Mouse (Mus musculus): ENCODE data around the gene Actg2. TPM values are rescaled to one million over a fixed set of nuclear protein-coding genes. Genes with fewer than 3 reads are reported as not detected.

Actg2 gene
- total and polyA plus RNA-seq, 3 experiments = 1.1 to 5.6 (median 1.6) TPM

DNA sequence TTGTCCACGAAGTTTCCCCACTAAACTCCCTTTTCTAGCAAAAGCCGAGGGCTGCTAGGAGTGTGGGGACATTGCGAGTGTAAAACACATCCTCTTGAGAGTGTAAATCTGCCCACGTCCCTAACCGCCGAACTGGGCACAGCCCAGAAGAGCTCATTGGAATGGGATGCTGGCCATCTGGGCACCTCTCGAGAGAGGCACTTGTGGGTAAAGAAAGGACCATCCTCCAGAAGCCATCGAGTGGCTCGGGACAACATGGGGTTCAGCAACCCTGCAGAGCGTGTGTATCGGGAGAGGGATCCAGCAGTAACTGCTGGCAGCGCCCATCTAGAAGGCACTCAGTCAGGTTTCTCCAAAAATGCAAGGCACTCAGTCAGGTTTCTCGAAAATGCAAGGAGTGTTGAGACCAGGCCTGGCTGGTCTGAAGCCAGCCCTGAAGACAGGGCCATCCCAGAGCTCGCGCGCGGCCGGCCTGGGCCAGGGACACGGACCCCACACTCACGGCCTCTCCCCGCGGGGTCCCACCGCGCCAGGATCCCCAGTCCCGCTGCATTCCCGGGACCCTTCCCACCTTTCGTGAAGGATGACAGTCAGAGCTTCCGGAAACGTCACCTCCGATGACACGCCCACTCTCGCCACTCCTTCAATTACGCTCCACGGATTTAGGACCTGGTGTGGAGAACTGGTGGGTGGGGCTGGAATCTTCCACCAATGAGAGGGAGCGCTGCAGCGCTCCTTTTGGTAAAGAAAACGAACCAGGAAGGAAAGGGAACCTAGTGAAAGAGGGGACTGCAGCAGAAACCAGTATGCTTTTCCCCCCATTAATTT lies 36.0 kb upstream of the Actg2 start:
- peak; percentile 93 for DNase-seq (ENCODE audit: extremely low read depth)
- Histone ChIP-seq H3K36me3 (replicated peaks in 1 of 2; ENCODE audit: control insufficient read depth in 1 of 2, insufficient read depth in 1 of 2, low read length in 1 of 2) (peaks cover 5 to 23% of the 10 kb centered on the region in 2 experiments), H3K9ac (ENCODE audit: insufficient read depth, low read depth) (peak overlapping the region; percentile 72), H3K27ac (ENCODE audit: insufficient read depth, low read depth) (no peak overlapping the region), H3K9me3 (replicated peaks; ENCODE audit: low read length) (no peaks in the 10 kb centered on the region), H3K4me3 (replicated peaks in 1 of 3; ENCODE audit: low read depth in 2 of 3, low read length in 2 of 3, poor library complexity in 1 of 3) (peak overlapping the region; percentile 86 to 90 (median 87)), H3K79me2 (replicated peaks; ENCODE audit: control insufficient read depth, extremely low read depth, insufficient read depth, poor library complexity, severe bottlenecking) (no peaks in the 10 kb centered on the region), H3K4me1 (ENCODE audit: control insufficient read depth in 1 of 2, insufficient read depth in 2 of 2) (peaks cover 20 to 38% of the 10 kb centered on the region in 2 experiments), H3K27me3 (replicated peaks) (peaks cover 10% of the 10 kb centered on the region), H3K4me2 (ENCODE audit: insufficient read depth, low read depth, poor library complexity, severe bottlenecking) (peak overlapping the region; percentile 85)
- dilution Hi-C loops (cut with MboI; ENCODE audit: extremely low pct_ligation_motif_present, extremely low pct_unique_long_range_greater_than_20kb, low sequenced_read_pairs) = no loop called here
- peak; percentile 83 for TF ChIP-seq ELF1 (IDR thresholded peaks at IDR 0.05; ENCODE audit: low read depth, low read length)
- no peak for TF ChIP-seq MAZ (IDR thresholded peaks at IDR 0.05; ENCODE audit: low read depth, low read length)
- TF ChIP-seq CHD2 (IDR thresholded peaks at IDR 0.05; ENCODE audit: low read length) = no peak
- no peak for TF ChIP-seq ZC3H11A (IDR thresholded peaks at IDR 0.05; ENCODE audit: low read depth, low read length)
- no peak for TF ChIP-seq USF2 (conservative IDR thresholded peaks at IDR 0.05; ENCODE audit: low read depth, low read length)
- no peak for TF ChIP-seq EP300 (IDR thresholded peaks at IDR 0.05; ENCODE audit: low read length)
- peak; percentile 92 for TF ChIP-seq SIN3A (IDR thresholded peaks at IDR 0.05; ENCODE audit: low read length)
- TF ChIP-seq KAT2A (IDR thresholded peaks at IDR 0.05; ENCODE audit: insufficient replicate concordance, low read length) = 0 out of 2 replicates have a peak, but pooled peaks have one; percentile 24
- TF ChIP-seq POLR2A (IDR thresholded peaks at IDR 0.05; ENCODE audit: low read depth, low read length) = peak; percentile 63
- TF ChIP-seq POLR2AphosphoS2 (IDR thresholded peaks at IDR 0.05; ENCODE audit: low read depth, low read length) = no peak
- peak; percentile 60; the same call in 1 of the 2 replicates for TF ChIP-seq HCFC1 (IDR thresholded peaks at IDR 0.05; ENCODE audit: low read depth, low read length)
- TF ChIP-seq MAX (IDR thresholded peaks at IDR 0.05; ENCODE audit: low read length) = 0 out of 2 replicates have a peak, but pooled peaks have one; percentile 19
- no peak for TF ChIP-seq JUND (conservative IDR thresholded peaks at IDR 0.05; ENCODE audit: low read depth, low read length)
- 0 out of 2 replicates have a peak, but pooled peaks have one; percentile 68 for TF ChIP-seq ZMIZ1 (IDR thresholded peaks at IDR 0.05; ENCODE audit: low read depth, low read length)
- no peak for TF ChIP-seq MEF2A (IDR thresholded peaks at IDR 0.05; ENCODE audit: borderline replicate concordance, low read depth, low read length)
- peak; percentile 62 for TF ChIP-seq NELFE (IDR thresholded peaks at IDR 0.05; ENCODE audit: low read depth, low read length)
- TF ChIP-seq BHLHE40 (IDR thresholded peaks at IDR 0.05; ENCODE audit: low read depth, low read length) = no peak
- TF ChIP-seq ZNF384 (IDR thresholded peaks at IDR 0.05; ENCODE audit: low read depth, low read length) = no peak
- TF ChIP-seq RCOR1 (conservative IDR thresholded peaks at IDR 0.05; ENCODE audit: low read depth, low read length) = no peak
- TF ChIP-seq TCF12 (IDR thresholded peaks at IDR 0.05; ENCODE audit: low read depth, low read length) = peak; percentile 51
- TF ChIP-seq MAFK (IDR thresholded peaks at IDR 0.05; ENCODE audit: insufficient replicate concordance, low read length) = no peak
- no peak for TF ChIP-seq SMC3 (IDR thresholded peaks at IDR 0.05; ENCODE audit: low read depth, low read length)
- TF ChIP-seq MXI1 (IDR thresholded peaks at IDR 0.05; ENCODE audit: low read depth, low read length) = peak; percentile 68
- TF ChIP-seq GABPA (IDR thresholded peaks at IDR 0.05; ENCODE audit: insufficient replicate concordance, low read depth, low read length) = no peak
- TF ChIP-seq NRF1 (IDR thresholded peaks at IDR 0.05; ENCODE audit: low read depth, low read length) = 0 out of 2 replicates have a peak, but pooled peaks have one; percentile 14
- TF ChIP-seq PAX5 (IDR thresholded peaks at IDR 0.05; ENCODE audit: low read length) = no peak
- TF ChIP-seq TBP (conservative IDR thresholded peaks at IDR 0.05; ENCODE audit: low read depth, low read length) = peak; percentile 73; the same call in 1 of the 2 replicates
- TF ChIP-seq RAD21 (IDR thresholded peaks at IDR 0.05; ENCODE audit: low read depth, low read length) = no peak
- no peak for TF ChIP-seq MYC (IDR thresholded peaks at IDR 0.05; ENCODE audit: low read depth, low read length)
- no peak for TF ChIP-seq USF1 (IDR thresholded peaks at IDR 0.05; ENCODE audit: low read depth, low read length)
- TF ChIP-seq IRF4 (IDR thresholded peaks at IDR 0.05; ENCODE audit: low read depth, low read length) = no peak
- in situ Hi-C loops (cut with MboI; ENCODE audit: low pct_ligation_motif_present, low pct_unique_long_range_greater_than_20kb, low sequenced_read_pairs) = no loop called here

Measured in CH12.LX (cell line).